Mouse (Mus musculus) erythroblast, adult 5-6 weeks (primary cell): ENCODE data around the gene Mob3b. TPM values are rescaled to one million over a fixed set of nuclear protein-coding genes. Genes with fewer than 3 reads are reported as not detected.

Experiments used
- ATAC-seq: replicated peaks from 2 replicates; pipeline ENCODE4 v1.8.0; 2016; ENCODE audit warnings: moderate number of reproducible peaks, mild to moderate bottlenecking, moderate TSS enrichment, inconsistent platforms; ENCODE audit not compliant: poor library complexity, low FRiP score, severe bottlenecking
- total RNA-seq, 2 experiments: library from RNA; stranded (forward) in 1 of 2; stranded (reverse) in 1 of 2; fragments of 150-400 nt in 1 of 2; fragments of 200-764, 138-1000 nt in 1 of 2; gene quantifications; 2 replicates each; pipeline versions ENCODE4 v1.2.3 to v1.2.4; 2015 to 2017; ENCODE audit warnings: low replicate concordance in 2 of 2

Gene Mob3b
- total RNA-seq, 2 experiments from 2014 or later, result 0.19 to 1.2 TPM

GRCm38 (mm10) chr4:35151756-35152155 is 5.5 kb downstream of the Mob3b start, which contains the start of gene Ifnk:
Gene Ifnk (plus strand): TSS chr4:35152056.
- ATAC-seq, result no peak

GRCm38 (mm10) chr4:35150706-35151105 is 6.6 kb downstream of the Mob3b start:
- ATAC-seq, result no peak

DNA sequence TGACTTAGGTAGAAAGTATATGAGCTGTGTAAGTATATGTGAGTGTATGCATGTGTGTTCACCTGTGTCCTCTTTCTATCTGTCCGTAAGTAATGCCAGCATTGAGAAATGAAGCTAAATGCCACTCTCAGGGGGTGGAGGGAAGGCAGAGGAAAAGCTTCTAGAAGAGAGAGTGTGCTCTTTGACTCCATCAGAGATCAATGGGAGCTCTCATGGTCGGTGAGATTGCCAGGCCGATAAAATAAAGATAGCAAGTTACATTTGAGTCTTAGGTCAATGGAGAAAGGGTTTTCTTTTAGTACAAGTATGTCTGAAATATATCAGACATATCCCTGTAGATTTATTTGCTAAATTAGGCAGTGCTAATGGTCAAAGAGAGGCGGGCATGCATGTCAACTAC is 9.0 kb downstream of the Mob3b start:
- no peak for ATAC-seq

GRCm38 (mm10) chr4:35146597-35146996 is 10.7 kb downstream of the Mob3b start:
- ATAC-seq, result no peak

- no peak for ATAC-seq
These were observed 11.6 kb downstream of the Mob3b start for GRCm38 (mm10) chr4:35145726-35146125.

- ATAC-seq, result no peak
These were observed 13.7 kb downstream of the Mob3b start for GRCm38 (mm10) chr4:35143472-35144102.

DNA sequence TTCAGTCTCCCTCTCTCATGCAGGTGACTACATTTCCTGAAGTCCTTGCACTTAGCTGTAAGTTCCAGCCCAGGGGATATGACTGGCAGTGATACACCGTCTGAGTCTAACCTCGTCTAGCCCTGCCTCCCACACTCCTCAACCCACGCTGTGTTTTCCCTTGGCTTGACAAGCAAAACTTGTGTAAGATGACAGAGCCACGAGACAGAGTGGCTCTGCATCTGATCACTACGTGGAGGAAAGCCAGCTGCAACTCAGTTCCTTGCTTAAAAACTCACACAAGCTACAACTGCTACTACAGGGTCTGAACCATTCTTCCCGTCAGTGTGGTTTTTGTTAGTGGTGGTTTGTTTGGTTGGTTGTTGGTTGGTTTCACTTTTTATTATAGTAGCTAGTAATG is 17.0 kb downstream of the Mob3b start:
- no peak for ATAC-seq

GRCm38 (mm10) chr4:35138077-35138476 is 19.2 kb downstream of the Mob3b start:
- ATAC-seq, result no peak

DNA sequence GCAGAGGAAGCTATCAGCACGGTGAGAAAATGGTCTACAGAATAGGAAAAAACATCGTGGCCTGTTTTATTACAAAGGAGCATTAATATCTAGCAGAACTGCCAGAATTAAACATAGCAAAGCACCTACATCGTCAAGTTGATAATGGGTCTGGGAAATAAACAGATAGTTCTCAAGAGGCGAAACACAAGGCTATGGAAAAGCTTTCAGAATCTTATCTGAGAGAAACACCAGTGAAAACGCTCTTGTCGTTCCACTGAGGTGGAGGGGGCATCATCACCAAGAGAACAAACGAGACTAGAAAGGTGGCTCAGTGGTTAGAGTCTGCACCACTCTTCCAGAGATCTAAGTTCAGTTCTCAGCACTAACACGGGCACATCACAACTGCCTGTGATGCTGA is 20.3 kb downstream of the Mob3b start:
- no peak for ATAC-seq

DNA sequence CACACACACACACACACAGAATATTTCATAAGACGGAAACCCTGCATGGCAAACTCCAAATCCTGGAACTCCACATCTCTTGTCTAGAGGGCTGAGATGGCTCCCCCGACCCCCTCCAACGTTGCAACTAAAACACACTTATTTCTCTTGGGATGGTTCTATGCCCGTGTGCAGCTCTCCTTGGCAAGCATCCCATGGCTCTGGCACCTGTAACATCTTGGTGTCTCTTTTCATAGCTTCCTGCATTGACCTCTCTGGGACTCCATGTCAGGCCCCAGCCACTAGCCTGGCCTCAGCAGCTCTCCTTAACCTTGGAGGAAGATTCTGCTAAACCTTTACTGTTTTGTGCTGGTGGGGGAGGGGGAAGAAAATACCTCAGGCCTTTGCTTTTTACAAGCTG is 21.5 kb downstream of the Mob3b start:
- ATAC-seq, result no peak

- no peak for ATAC-seq
These were observed 22.3 kb downstream of the Mob3b start for GRCm38 (mm10) chr4:35134846-35135611.

GRCm38 (mm10) chr4:35133411-35133810 is 23.9 kb downstream of the Mob3b start:
- no peak for ATAC-seq

DNA sequence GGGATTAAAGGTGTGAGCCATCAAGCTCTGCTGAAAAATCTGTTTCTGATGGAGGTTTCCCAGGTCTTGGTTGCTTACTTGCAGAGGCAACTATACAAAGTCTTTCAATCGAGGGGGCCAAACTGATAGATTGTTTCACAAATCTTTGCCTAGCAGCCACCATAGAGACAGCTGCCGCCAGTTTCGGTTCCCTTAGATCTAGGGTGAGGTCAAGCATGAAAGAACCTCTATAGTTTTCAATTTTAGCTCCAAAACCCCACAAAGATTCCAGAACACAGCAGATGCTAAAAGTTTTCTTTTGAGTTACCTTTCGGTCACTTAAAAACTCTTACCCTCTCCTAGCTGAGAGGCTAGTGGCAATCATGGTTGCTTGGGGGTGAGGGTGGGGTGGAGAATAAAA is 25.7 kb downstream of the Mob3b start:
- ATAC-seq, result no peak

DNA sequence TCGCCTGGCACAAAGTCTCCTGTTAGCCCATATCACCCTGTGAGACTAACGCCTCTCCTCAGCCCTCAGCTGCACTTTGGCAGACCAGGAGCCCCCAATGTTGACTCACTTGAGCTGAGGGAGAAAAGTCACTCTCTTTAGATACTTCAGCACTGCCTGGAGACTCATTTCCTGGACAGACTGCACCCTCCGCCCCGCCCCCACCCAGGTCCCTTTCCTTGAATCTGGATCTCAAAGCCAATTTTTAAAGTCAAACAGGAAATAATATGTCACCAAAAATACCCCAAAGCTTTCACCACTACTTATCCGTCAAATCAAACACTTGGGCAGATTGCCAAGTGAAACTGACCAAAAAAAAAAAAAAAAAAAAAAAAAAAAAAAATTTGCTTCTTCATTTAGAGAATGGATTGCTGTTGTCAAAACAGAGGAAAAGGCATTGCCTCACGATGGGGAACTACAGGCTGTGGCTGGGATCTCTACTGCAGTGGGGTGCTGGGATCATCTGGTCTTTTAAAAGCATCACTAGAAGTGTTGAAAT is 26.8 kb downstream of the Mob3b start:
- no peak for ATAC-seq

DNA sequence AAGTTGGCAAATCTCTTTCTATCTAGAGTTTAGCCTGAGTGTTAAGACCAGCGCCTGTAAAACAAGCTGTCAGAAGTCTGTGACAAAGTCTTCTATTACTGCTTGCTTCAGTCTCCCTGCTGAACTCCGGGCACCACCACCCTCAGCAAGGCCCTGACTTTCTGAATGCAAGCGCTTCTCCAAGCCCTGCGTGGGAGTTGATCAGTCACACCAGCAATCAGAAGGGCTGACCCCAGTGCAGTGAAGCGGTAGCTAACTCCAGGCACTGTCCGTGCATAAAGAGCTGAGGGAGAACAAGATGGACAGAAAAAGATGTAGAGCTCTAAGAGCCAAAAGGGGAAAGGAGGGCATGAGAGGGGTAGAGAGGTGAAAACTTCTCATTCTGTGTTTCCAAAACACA is 29.5 kb downstream of the Mob3b start:
- no peak for ATAC-seq

GRCm38 (mm10) chr4:35126776-35127175 is 30.5 kb downstream of the Mob3b start:
- no peak for ATAC-seq

GRCm38 (mm10) chr4:35125299-35125777 is 31.9 kb downstream of the Mob3b start:
- no peak for ATAC-seq

- no peak for ATAC-seq
These were observed 33.3 kb downstream of the Mob3b start for GRCm38 (mm10) chr4:35124027-35124426.

DNA sequence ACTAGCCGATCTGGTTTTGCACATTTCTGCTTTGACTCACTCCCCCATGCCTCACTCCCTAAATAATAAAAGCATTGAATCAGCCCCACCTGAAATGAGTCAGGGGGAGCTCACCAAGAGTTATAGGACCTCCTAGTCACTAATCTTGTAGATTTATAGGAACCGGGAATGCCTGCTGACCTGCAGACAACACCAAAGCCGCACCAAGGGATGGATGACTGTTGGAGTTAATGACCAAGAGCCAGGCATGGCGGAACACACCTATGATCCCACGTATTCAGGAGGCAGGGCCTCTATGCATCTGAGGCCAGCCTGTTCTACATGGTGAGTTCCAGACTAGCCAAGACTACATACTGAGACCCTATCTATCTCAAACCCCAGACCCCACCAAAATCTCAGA is 34.2 kb downstream of the Mob3b start:
- no peak for ATAC-seq

GRCm38 (mm10) chr4:35121060-35121459 is 36.2 kb downstream of the Mob3b start:
- no peak for ATAC-seq

DNA sequence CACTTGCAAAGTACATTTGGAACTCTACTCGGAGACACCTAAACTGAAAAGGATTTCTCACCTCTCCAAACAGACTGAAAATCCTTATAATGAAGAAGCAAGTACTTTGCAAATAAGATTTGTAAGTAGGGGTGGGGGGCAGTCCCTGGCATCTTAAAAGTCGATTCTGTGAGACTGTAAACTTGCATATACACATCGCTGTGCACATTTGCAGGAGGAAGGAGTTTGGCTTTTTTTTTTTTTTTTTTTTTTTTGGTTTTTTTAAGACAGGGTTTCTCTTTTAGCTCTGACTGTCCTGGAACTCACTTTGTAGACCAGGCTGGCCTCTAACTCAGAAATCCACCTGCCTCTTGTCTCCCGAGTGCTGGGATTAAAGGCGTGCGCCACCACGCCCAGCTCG is 36.7 kb downstream of the Mob3b start:
- no peak for ATAC-seq
